Mouse (Mus musculus): ENCODE data around the gene Tmco5b. TPM values are rescaled to one million over a fixed set of nuclear protein-coding genes. Genes with fewer than 3 reads are reported as not detected.

The Tmco5b gene
- polyA plus RNA-seq, 1 experiment from 2014 or later = not detected

GRCm38 (mm10) chr2:113335561-113336294, 50.2 kb downstream of the Tmco5b start:
- no peak for ATAC-seq (ENCODE audit: low read depth)
- H3K9me3 ChIP-seq (replicated peaks; ENCODE audit: control insufficient read depth, low read length) = no peaks in the 10 kb centered on the region
- H3K4me2 ChIP-seq (ENCODE audit: low read depth, low read length) = no peak overlapping the region
- H3K9ac ChIP-seq (ENCODE audit: low read depth, low read length) = no peak overlapping the region
- WGBS (ENCODE audit: insufficient replicate concordance) = 55% methylated on average over 3 of the region's 3 CpGs
- H3K4me1 ChIP-seq (ENCODE audit: control insufficient read depth, low read depth, low read length) = no peaks in the 10 kb centered on the region
- no peaks in the 10 kb centered on the region for H3K36me3 ChIP-seq (ENCODE audit: control insufficient read depth, insufficient read depth)
- H3K27me3 ChIP-seq (ENCODE audit: control insufficient read depth, insufficient read depth, low read depth, low read length) = no peaks in the 10 kb centered on the region
- H3K4me3 ChIP-seq (ENCODE audit: low read depth, low read length) = no peak overlapping the region
- no peak overlapping the region for H3K27ac ChIP-seq (ENCODE audit: low read length)

GRCm38 (mm10) chr2:113344536-113344935, 59.0 kb downstream of the Tmco5b start:
- Histone ChIP-seq H3K9ac (ENCODE audit: low read depth, low read length) (no peak overlapping the region), H3K27ac (ENCODE audit: low read length) (no peak overlapping the region), H3K27me3 (ENCODE audit: control insufficient read depth, insufficient read depth, low read depth, low read length) (no peaks in the 10 kb centered on the region), H3K9me3 (replicated peaks; ENCODE audit: control insufficient read depth, low read length) (no peaks in the 10 kb centered on the region), H3K36me3 (ENCODE audit: control insufficient read depth, insufficient read depth) (no peaks in the 10 kb centered on the region), H3K4me2 (ENCODE audit: low read depth, low read length) (no peak overlapping the region), H3K4me3 (ENCODE audit: low read depth, low read length) (no peak overlapping the region), H3K4me1 (ENCODE audit: control insufficient read depth, low read depth, low read length) (no peaks in the 10 kb centered on the region)
- 72% methylated on average over 2 of the region's 2 CpGs for WGBS (ENCODE audit: insufficient replicate concordance)
- ATAC-seq (ENCODE audit: low read depth) = no peak

Other genes starting within 250 kb of the Tmco5b start
- gene Ryr3, start 68.6 kb upstream of the Tmco5b start, polyA plus RNA-seq (2015; fragmentation: Nextera tagmentation; extraction: Ambion mirVana) = 0.04 and 0.19 TPM in 2 replicates
- gene Fmn1, start 42.0 kb downstream of the Tmco5b start, polyA plus RNA-seq (2015; fragmentation: Nextera tagmentation; extraction: Ambion mirVana) = 0.62 and 0.68 TPM in 2 replicates